Mouse (Mus musculus) kidney, adult 11 months (tissue): ENCODE measurements around the gene Il4.
A peak's percentile ranks its signal among the peaks of the same experiment; 100 is the strongest.

Source experiments
- DNase-seq: peaks from one replicate; pipeline ENCODE4 v3.0.0; 2022

Gene Il4

DNA sequence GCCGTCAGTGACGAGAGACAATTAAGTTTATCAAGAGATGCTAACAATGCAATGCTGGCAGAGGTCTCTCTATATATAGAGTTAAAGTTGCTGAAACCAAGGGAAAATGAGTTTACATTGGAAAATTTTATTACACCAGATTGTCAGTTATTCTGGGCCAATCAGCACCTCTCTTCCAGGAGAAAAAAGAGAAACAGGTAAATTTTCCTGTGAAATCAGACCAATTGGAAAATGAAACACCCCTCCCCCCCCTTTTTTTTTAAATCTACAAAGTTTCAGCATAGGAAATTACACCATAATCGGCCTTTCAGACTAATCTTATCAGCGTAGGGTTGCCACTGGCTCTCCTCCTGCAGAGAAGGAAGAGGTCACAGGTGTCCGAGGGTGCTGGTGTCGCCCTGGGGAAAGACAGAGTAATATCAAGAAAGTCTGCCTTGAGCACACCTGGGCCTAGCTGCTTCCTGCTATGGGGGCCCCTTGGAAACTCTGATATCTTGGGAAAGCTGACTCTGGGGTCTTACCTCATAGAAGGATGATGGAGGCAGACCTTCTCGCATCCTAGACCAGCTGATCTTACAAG is at the start of gene Il4:
Il4 (minus strand) TSS at position 51 of the 580 bp plus-strand sequence.
- no peak for DNase-seq

DNA sequence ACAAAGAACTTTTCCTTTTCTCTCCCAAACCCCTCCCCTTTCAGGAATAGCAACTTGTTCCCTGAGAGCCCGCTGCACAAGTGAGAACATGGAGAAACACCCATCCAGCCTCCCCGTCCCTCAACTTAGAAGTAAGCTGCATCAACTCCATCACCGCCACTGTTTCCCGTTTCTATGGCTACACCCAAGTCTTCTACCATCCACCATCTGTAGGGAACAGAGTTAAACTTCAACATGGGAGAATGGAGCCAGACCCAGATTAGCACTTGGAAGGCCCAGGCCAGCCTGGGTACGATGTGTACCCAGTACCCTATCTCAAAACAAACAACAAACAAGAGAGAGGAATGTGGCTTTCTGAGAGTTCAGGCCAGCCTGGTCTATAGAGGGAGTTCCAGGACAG is 45.6 kb upstream of the Il4 start:
- DNase-seq = no peak

DNA sequence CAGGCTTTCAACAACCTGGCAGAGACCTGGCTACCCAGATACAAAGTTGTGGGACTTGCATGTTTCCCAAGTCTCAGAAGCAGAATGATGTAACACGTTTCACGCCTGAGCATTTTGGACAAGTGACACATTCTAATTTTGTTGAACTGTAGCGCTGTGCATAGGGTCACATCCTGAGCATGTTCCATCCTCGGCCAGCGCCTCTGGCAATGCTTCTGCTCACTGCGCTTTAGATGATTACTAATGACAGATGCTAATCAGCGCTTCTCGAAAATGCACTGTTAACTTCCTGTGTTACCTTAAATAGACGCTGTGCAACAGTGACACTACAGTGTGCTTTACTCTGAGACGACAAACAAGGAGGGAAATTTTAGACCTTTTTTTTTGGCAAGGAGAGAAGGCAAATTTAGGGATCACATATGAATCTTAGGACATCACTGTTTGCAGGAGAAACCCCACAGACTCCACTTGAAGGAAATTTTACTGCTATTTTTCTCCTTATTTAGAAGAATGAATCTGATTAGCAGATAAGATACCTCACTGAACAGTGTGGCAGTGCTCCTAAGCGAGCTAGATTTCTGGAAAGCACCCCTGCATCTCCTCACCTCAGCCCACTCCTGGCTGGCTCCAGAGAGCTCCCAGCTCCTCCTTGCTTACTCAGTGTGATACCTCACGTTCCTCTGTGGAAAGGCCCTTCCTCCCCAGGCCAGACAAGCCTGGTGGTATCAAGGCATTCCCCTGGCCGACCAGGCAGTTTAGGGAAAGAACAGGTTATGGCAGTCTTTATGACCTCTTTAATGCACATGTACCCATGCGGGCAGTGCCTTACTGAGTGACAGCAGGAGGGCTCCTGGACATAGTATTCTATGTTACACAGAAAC is 44.6 kb upstream of the Il4 start:
- DNase-seq = no peak

DNA sequence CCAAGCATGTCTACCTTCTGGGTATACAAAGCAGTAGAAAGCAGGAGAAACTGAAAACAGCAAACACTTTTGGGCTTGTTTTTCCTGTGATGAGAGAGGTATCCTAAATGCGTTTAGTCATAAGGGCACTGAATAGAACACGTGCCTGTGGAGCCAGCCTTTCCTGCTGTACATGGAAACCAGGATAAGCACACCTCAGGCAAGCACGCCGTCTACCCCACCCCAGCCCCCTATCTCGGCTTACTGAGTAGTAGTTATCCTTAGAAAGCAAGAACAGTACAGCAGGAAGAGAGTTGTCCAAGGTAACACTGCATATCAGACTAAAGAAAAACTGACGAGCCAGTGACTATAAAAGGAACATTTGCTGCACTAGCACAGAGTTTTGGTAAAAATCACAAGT is 39.4 kb upstream of the Il4 start:
- DNase-seq = no peak

DNA sequence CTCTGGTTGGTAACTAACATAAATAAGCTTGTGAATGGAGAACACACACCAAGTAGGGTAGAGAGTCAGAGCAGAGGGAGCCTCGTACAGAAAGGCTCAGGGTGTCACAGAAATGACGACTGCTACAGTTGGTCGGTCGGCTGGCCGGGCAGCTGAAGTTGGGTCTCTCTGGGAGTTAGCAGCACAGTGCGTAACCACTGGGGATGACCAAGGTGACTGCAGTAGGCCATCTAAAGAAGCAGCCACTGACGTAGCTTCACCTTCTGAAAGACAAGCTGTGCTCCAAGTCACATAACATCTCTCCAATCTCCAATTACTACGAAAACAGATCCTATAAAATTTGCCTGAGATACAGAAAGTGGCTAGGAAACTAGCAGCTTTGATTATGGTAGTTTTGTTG is 38.9 kb upstream of the Il4 start:
- DNase-seq = no peak

DNA sequence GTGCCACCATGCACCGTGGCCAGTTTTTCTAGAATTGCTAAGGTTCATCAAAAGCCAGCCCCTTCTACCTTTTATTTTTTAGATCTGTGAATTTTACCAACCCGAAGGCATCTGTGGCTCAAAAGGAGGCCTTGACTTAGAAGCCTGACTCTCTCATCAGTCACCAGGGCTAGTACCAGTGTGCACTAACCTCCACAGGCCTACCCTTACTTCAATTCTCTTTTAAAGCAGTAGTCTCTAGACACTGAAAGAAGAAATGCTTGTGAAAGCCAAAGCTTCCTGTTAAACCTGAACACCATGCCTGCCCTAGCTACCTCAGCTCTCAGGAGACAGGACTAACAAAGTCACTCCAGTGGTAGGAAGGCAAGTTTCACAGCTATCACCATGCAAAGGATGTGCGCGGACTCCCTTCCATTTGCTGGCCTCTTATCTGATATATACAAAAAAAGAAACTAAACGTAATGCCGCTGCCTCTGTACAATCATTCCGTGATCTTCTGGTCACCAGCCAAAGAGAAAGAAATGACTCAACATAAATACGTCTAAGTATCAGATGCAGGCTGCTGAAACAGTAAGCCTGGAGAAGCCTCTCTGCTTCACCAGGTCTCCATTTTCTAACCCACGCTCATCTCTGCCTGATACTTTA is 38.2 kb upstream of the Il4 start:
- DNase-seq = no peak

DNA sequence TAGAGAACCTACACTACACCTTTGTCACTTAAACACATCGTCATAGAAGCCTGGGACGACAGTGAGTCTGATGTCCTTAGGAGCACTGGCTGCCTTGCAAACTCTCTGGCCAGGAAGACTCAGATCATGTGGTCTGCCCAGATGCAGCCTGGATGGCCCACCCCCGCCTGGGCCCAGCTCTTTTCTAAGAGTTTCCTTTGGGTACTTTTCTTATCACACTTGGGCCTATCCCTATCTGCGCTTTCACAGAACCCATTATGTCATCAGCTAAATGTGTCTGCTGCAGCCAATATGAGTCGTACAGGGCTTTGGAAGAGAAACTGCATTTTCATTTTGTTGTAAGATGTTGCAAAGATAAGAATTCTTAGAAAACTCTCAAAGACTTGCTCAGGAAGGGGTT is 36.6 kb upstream of the Il4 start:
- no peak for DNase-seq

DNA sequence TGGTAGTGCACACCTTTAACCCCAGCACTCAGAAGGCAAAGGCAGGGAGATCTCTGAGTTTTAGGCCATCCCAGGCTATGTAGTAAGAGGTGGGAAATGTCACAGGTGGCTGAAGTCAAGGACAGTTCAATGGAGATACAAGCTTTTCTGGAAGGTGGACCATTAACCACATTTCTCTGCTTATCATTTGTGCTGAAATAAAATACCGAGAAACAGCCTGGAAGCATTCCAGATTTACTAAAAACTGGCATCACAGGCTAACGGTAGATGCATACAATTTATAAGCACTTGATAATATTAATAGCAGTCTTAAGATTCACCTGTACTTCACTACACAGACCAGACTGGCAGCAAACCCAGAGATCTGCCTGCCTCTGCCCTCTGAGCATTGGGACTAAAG is 34.0 kb upstream of the Il4 start:
- DNase-seq = no peak

DNA sequence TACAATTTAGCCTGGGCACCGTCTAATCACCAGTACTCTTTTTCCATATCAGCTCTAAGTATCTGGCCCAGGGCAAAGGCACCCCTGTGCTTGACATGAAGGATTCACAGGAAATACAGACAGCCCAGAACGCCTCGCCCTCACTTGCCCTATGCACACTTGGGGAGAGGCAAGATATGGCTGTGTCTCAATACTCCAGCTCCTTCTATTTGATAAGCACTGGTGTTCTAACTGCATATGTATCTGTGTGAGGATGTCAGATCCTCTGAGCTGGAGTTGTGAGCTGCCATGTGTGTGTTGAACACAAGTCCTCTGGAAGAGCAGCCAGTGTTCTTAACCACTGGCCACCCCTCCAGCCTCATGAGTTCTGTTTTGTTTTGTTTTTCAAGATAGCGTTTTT is 33.0 kb upstream of the Il4 start:
- DNase-seq = no peak

DNA sequence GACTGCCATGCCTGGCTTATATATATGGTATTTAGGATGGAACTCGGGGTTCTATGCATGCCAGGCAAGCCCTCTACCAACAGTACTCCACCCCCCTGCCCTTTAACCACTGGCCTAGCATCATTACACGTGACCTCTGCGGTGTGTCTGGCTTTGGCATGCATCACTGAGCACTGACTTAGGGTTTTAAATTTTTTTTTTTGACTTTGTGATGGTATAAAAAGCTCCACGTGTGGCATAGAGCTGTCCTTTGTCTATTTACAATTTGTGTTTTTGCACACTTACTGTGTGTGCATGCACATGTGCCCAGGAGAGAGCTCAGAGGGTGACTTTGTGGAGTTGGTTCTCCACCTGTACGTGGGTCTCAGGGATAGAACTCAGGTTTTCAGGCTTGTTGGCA is 25.5 kb upstream of the Il4 start:
- DNase-seq = no peak

DNA sequence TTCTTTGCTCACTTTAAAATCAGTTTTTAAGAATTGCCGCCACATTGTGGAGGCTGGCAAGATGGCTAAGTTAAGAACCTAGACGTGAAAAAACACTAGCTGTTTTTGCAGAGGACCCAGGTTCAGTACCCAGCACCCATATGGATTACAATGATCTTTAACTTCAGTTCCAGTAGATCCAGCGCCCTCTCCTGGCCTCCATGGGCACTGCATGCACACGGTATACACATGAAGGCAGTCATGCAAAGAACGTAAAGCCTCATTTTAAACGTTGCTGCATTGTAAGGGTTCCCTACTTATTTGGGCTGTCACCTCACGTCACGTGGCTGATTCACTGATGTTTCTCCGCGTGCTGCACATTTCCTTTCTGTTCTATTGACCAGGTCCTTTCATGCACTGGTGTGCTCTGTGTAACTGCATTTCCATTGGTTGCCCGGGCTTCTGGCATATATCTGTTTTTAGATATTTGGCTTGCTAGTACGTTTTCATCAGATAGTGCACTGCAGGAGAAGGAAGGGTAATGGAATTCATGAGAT is 24.3 kb upstream of the Il4 start:
- DNase-seq = no peak

DNA sequence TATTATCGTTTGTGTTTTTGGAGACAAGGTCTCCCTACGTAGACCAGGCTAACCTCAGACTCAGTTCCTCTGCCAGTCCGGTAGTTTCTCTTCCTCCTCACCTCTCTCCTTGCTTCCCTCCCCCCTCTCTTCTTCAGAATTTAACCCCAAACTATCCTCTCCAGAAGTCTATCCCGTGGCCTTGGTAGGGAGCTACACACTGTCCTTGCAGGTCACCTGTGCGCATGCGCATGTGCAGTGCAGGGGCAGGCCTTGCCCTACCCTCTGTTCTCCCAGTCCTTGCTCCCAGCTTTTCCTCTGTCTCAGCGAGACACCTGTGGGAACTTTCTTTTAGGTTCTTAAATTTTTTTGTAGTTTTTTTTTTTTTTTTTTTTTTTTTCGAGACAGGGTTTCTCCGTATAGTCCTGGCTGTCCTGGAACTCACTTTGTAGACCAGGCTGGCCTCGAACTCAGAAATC is 19.4 kb upstream of the Il4 start:
- no peak for DNase-seq

DNA sequence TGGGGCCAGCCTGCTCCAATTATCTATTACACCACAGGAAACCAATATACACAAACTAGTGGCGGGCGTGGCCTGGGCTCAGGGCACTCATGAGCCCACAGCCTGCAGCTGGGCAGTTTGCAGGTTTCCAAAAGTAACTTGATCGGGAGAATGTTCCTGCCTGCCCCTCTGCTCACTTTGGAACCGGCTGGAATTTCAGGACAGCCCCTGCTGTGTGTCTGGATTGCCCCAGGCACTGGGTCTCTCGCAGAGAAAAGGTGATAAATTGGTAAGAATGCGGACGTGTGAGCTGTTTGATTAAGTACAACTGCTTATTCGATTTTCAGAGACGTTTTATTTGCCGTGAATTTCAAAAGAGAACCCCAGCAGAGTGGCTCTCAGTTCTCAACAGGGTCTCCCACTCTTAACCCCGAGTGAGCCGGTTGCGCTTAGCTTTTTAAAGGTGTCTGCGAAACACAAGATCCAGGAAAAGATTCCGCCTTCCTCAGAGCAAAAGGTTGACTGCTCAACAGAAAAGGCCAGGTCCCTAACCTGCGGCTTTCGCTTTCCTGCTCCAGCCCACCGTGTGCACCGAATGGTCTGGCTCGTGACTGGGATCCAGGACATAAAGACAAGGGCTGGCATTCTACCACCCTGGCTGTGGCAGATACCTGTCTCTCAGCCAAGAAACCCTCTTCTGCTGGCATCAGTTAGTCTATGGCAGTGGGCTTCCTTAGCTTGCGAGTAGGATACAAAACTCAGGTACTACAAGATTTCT is 18.8 kb upstream of the Il4 start:
- DNase-seq = no peak

DNA sequence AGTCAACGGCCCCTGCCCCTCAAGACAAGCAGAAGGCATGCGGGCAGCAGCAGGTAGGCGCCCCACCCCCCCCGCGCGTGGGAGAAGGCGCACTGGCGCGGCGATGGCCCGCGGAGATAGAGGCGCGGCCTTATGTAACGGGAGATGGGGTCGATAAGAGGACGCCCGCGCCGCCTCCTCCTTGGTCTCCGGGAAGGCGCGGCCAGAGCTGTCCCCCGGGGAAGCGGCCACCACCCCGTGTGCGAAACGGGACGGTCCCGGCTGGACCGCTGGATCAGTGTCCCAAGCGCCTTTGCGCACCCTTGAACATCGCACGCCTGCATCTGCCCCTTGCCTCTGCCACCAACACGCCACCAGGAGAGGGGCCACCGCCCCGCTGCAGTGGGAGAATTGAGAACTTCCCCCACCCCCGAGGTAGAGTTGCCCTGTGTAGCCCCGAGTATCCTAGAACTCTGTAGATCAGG is 17.7 kb upstream of the Il4 start:
- no peak for DNase-seq

DNA sequence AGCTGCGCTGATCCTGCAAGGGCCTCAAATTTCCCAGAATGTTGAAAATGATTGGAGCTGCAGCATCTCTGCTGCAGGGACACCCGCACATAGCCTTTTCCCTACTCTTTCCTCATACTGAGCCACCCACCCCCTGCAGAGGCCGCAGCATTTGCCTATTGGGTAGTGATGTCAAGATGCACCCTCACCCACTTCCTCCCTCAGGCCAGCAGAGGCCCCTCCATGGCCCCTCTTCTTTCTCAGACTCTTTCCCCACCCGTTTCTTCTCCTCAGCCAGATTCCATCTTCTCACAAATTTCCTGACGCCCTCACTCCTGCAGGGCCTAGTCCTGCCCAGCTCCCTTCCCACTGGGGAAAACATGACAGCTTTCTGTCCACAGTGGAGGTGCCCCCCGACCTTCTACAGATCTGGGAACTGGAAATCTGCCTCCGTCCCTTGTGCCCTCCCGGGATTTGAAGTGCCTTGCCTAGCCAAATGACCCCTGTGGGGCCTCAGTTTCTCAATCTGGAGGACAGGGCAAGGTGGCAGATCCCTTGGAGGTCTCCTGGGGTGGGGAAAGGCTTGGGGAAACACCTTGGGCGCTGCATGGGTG is 17.2 kb upstream of the Il4 start:
- no peak for DNase-seq

DNA sequence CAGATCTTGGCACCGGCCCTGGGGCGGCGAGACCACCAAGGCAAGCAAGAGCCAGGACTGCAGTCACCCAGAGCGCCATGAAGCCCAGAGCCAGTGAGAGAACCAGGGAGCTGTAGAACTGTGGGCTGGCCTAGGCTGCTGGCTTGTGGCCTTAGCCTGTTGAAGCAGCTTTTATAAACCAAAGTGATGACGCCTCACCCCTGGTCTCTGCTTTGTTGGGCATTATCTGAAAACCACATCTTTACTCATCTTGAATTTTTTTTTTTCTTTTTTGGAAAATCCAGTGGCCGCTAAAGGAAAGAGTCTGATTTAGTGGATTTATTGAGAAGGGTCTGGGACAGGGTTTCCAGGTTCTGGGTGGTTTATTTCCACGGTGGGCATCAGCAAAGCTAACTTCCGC is 16.1 kb upstream of the Il4 start, which contains the start of gene Il13:
Il13 (minus strand) TSS at position 147 of the 400 bp plus-strand sequence.
- DNase-seq = no peak

DNA sequence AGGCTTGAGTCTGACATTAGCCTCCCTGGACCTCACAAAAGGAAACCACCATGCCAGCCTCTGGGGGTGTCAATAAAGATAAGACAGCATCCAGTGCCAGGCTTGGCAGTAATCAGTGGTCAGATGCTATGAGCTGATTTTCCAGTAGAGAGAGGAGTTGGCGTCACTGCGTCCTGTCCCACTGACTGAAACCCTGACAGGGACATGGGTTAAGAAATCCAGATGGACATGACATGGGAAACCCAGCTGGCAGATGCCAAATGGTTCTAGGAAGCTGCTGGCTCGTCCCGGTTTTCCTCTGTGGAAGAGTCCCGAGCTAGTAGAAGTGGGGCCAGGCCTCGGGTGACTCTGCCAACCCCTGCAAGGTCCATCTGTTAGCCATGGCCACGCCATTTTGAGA is 15.2 kb upstream of the Il4 start:
- DNase-seq = no peak

DNA sequence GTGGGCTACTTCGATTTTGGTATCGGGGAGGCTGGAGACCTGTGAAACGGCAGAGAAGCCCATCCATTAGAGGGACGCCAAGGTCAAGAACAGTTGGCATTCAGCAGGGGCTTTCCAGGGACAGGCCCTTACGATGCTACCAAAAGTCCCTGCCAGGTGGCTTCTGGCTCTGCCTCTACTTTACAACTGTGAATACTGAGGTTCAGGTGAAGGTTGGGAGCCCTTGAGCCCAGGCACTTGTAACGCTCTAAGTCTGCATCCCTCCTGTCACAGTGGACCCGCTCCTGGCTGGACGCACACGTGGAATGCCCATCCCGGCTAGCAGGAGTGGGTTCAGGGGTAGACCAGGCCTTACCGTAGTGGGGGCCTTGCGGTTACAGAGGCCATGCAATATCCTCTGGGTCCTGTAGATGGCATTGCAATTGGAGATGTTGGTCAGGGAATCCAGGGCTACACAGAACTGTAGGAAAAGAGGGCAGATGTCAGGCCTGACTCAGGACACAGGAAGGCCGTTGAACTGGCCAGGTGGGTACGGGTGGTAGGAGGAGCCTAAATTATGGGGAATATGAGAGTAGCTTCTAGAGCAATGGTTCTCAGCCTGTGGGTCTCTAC is 13.8 kb upstream of the Il4 start:
- DNase-seq = no peak

DNA sequence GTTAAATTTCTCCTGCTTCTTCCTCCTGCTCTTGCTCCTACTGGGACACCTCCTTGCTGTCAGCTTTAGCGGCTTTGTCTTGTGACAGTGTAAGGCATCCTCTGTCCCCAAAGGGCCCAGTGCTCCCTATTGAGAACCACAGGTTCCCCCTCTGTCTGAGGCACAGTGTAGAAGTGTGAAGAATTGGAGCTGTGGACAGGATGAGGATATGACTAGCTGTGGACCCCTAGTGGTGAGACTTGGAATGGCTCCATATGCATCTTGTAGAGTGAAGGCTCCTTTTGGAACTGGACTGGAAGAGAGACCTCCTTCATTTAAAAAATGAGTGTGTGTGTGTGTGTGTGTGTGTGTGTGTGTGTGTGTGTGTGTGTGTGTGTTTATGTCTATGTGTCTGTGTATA is 9.4 kb upstream of the Il4 start:
- peak; percentile 32 for DNase-seq

DNA sequence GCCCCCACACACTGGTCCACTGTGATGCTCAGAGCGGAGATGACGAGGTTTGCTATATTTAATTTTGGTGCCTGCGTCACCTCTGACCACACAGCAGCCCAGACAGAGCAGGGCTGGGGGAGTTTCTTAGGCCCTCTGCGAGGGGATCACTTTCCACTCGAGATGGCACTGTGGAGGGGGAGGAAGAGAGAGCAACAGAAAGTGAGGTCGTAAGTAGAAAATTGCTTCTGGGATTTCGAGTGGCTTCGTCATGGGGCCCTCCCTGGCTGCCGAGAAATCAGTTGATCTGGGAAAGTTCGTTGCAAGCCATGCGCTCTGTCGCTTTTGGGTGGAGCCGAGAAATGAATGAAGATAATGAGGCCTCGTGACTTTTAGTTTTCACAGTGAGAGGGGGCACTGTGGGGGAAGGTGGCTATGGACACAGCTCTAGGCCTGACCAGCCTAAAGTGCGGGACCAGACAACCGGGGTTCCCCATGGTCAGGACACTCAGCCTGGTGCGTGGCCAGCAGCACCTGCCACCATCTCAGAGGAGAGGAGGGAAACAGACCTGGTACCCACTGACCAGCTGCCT is 8.4 kb upstream of the Il4 start:
- no peak for DNase-seq

DNA sequence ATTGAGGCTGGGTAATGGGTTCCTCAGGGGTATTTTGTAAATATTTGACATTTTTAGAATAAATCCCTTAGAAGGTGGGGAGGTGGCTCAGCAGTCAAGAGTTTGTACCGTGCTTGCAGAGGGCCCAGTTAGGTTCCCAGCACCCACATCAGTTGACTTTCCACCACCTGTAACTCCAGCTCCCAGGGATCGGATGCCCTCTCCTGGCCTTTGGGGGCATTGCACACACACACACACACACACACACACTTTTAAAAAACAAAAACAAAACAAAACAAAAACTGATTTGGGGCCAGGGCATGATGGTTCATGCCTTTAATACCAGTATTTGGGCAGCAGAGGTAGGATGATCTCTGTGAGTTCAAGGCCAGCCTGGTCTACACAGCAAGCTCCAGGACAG is 5.7 kb upstream of the Il4 start:
- DNase-seq = no peak

DNA sequence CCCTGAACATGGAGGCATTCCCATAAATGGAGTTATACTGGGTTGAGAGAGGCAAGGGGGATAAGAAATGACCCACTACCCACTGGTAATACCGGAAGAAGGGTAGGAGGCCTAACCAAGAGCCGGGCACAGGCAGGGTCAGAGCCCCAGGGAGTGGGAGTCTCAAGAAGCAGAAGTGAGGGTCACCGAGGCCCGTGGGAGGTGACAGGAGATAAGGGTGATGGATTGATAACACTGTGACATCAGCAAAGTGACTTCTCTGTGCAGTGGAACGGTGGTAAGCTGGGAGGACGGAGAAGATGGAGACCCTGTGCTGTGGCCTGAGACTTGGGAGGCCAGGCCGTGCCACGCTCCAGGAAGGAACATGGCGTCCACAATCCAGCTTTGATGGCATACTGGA is 5.1 kb upstream of the Il4 start:
- DNase-seq = no peak
